Mouse (Mus musculus) natural killer cell, adult 2 months (primary cell): ENCODE results near the gene Isca2.

Source experiments
- DNase-seq, 2 experiments: peaks; one replicate each; pipeline ENCODE4 v3.0.0; 2022; ENCODE audit warnings: low spot score in 2 of 2

Gene Isca2

GRCm38 (mm10) chr12:84818496-84818895, 45.4 kb downstream of the Isca2 start:
- DNase-seq = no peak

GRCm38 (mm10) chr12:84819236-84820168, 46.5 kb downstream of the Isca2 start:
- DNase-seq = no peak

- no peak for DNase-seq
Observed at GRCm38 (mm10) chr12:84823601-84824000, 50.5 kb downstream of the Isca2 start.

- no peak for DNase-seq
Observed at GRCm38 (mm10) chr12:84824203-84824602, 51.2 kb downstream of the Isca2 start.
